Mouse (Mus musculus): ENCODE measurements around the gene BC052040. TPM values are rescaled to one million over a fixed set of nuclear protein-coding genes. Genes with fewer than 3 reads are reported as not detected.

The BC052040 gene
- total RNA-seq, 2 experiments from 2014 or later = 6.5 to 8.2 TPM

- DNase-seq (ENCODE audit: low spot score in 2 of 2) = no peak
Observed at GRCm38 (mm10) chr2:115764595-115765305, 183.2 kb downstream of the BC052040 start.

GRCm38 (mm10) chr2:115769597-115770305, 188.2 kb downstream of the BC052040 start:
- no peak for DNase-seq (ENCODE audit: low spot score in 2 of 2)

GRCm38 (mm10) chr2:115772709-115773108, 191.2 kb downstream of the BC052040 start:
- no peak for DNase-seq (ENCODE audit: low spot score in 2 of 2)

GRCm38 (mm10) chr2:115774153-115774908, 192.8 kb downstream of the BC052040 start:
- no peak for DNase-seq (ENCODE audit: low spot score in 2 of 2)

GRCm38 (mm10) chr2:115775488-115776217, 194.1 kb downstream of the BC052040 start:
- DNase-seq (ENCODE audit: low spot score in 2 of 2) = no peak

- no peak for DNase-seq (ENCODE audit: low spot score in 2 of 2)
Observed at GRCm38 (mm10) chr2:115776924-115777860, 195.7 kb downstream of the BC052040 start.

GRCm38 (mm10) chr2:115780546-115781011, 199.1 kb downstream of the BC052040 start:
- DNase-seq (ENCODE audit: low spot score in 2 of 2) = no peak

GRCm38 (mm10) chr2:115785687-115786086, 204.2 kb downstream of the BC052040 start:
- no peak for DNase-seq (ENCODE audit: low spot score in 2 of 2)

- DNase-seq (ENCODE audit: low spot score in 2 of 2) = no peak
Observed at GRCm38 (mm10) chr2:115798839-115799238, 217.3 kb downstream of the BC052040 start.

GRCm38 (mm10) chr2:115808376-115808775, 226.9 kb downstream of the BC052040 start:
- DNase-seq (ENCODE audit: low spot score in 2 of 2) = no peak

GRCm38 (mm10) chr2:115813316-115813715, 231.8 kb downstream of the BC052040 start:
- no peak for DNase-seq (ENCODE audit: low spot score in 2 of 2)

- DNase-seq (ENCODE audit: low spot score in 2 of 2) = no peak
Observed at GRCm38 (mm10) chr2:115813721-115814120, 232.2 kb downstream of the BC052040 start.

GRCm38 (mm10) chr2:115817959-115818358, 236.4 kb downstream of the BC052040 start:
- DNase-seq (ENCODE audit: low spot score in 2 of 2) = no peak

GRCm38 (mm10) chr2:115822361-115822760, 240.8 kb downstream of the BC052040 start:
- no peak for DNase-seq (ENCODE audit: low spot score in 2 of 2)

Small RNA genes lying within 50 kb of the gene (microRNA-seq; reads per million reads assigned to microRNA genes)
- 0.79 reads per million for gene Mir1951
